Comparison of ENCODE assay signal across 8 mouse cellular contexts in the genomic region with DNA sequence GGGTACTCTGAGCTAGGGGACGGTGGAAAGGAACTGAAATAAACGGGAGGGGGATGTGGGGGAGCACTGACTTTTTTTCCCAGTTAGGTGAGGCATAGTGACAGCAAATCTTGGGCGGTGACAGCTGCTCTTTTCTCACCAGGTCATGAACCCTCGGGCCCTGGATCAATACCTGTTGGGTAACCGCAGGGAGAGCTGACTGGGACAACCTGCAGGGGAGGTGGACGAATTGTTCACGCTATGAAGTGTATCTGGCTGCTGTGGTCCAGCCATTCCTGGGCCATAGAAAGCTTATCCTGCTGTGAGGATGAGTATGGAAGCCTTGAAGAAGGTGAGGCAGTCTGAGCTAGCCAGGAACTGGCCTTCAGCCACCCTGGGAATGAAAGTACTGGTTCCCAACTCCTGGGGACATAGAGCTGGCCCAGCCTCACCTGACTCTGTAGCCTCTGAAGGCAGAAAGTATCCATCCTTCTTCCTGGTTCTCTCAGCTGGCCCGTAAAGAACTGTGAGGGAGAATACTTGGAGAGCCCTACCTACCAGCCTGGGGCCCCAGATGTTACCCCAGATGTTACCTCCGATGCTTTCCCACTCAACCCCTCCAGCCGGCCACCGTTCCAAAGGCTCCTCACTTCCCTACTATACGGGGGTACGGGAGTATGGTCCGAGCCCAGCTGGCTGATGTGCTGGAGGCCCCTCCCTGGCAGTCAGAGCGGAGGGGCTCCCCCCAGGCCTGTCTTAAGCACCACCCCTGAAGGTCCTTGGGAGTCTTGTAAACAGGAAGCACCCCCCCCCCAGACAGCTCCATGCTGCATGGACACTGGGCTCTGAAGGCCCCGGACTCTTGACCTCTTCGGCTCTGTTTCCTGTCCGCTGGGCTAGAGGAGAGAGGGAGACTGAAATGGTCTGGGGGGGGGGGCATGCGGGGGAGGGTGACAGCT. TPM values are rescaled to one million over a fixed set of nuclear protein-coding genes. Genes with fewer than 3 reads are reported as not detected.
DNase-seq lines count a peak whose midpoint lies in the region; ATAC-seq and TF ChIP-seq lines count a peak whose summit lies in the region.

No protein-coding gene starts in this region.

- H3K27me3 ChIP-seq in heart, embryonic 13.5 days (replicated peaks), result peaks cover 8% of the 10 kb centered on the region; the same call in 1 of the 2 replicates
- 0 out of 2 replicates have a peak, but pooled peaks cover 6% of the 10 kb centered on the region for H3K27me3 ChIP-seq in kidney, embryonic 16.5 days (ENCODE audit: insufficient read depth, low read length)
- H3K27me3 ChIP-seq in lung, postnatal 0 days (replicated peaks; ENCODE audit: insufficient read depth, low read length), result no peaks in the 10 kb centered on the region

- H3K36me3 ChIP-seq in heart, embryonic 13.5 days, result no peaks in the 10 kb centered on the region
- H3K36me3 ChIP-seq in kidney, embryonic 16.5 days (ENCODE audit: insufficient read depth, low read length), result no peaks in the 10 kb centered on the region
- no peaks in the 10 kb centered on the region for H3K36me3 ChIP-seq in lung, postnatal 0 days (ENCODE audit: insufficient read depth, low read length)

- peaks cover 67% of the 10 kb centered on the region for H3K4me1 ChIP-seq in heart, embryonic 13.5 days
- H3K4me1 ChIP-seq in kidney, embryonic 16.5 days (ENCODE audit: insufficient read depth, low read length), result peaks cover 61% of the 10 kb centered on the region
- H3K4me1 ChIP-seq in lung, postnatal 0 days (ENCODE audit: insufficient read depth, low read depth, low read length), result peaks cover 26% of the 10 kb centered on the region

- ATAC-seq in heart, embryonic 13.5 days (ENCODE audit: extremely low read depth, insufficient number of reproducible peaks, low FRiP score, low TSS enrichment), result peak; percentile 29; the same call in 1 of the 2 replicates
- ATAC-seq in kidney, embryonic 16.5 days (ENCODE audit: low FRiP score, low TSS enrichment), result peak; percentile 72
- ATAC-seq in lung, postnatal 0 days, result peak; percentile 70

- 0 out of 2 replicates have a peak overlapping the region, but pooled peaks have one; percentile 2 for H3K4me3 ChIP-seq in heart, embryonic 13.5 days
- peak overlapping the region; percentile 12; the same call in 1 of the 2 replicates for H3K4me3 ChIP-seq in kidney, embryonic 16.5 days (ENCODE audit: low read length)
- H3K4me3 ChIP-seq in lung, postnatal 0 days (ENCODE audit: low read depth, low read length), result peak overlapping the region; percentile 10; the same call in 1 of the 2 replicates

- peak overlapping the region; percentile 70 for H3K9ac ChIP-seq in heart, embryonic 13.5 days
- H3K9ac ChIP-seq in kidney, embryonic 16.5 days (replicated peaks; ENCODE audit: low read length), result peak overlapping the region; percentile 67
- H3K9ac ChIP-seq in lung, postnatal 0 days (replicated peaks; ENCODE audit: low read depth), result no peak overlapping the region

- DNase-seq in cerebellum, adult 9-11 months, result peak; percentile 8
- no peak for DNase-seq in cerebellum, postnatal 25 days
- peak; percentile 91 for DNase-seq in lung, postnatal 0 days (ENCODE audit: low spot score)
- DNase-seq in MN1 (ENCODE audit: low spot score), result no peak
- DNase-seq in testis, postnatal 14 days (ENCODE audit: low spot score), result no peak
- no peak for DNase-seq in spleen, adult 18-20 months

- peak; percentile 73 for TF ChIP-seq EP300 in lung, postnatal 0 days (IDR thresholded peaks at IDR 0.05)

- WGBS in heart, embryonic 13.5 days, result 40% methylated on average over 19 of the region's 19 CpGs
- 34% methylated on average over 18 of the region's 19 CpGs for WGBS in kidney, embryonic 16.5 days
- 31% methylated on average over 18 of the region's 19 CpGs for WGBS in lung, postnatal 0 days

- no peaks in the 10 kb centered on the region for H3K9me3 ChIP-seq in heart, embryonic 13.5 days
- H3K9me3 ChIP-seq in kidney, embryonic 16.5 days (ENCODE audit: low read length), result no peaks in the 10 kb centered on the region
- no peaks in the 10 kb centered on the region for H3K9me3 ChIP-seq in lung, postnatal 0 days (ENCODE audit: low read length)

- no peak for TF ChIP-seq CTCF in lung, postnatal 0 days (IDR thresholded peaks at IDR 0.05)

- H3K27ac ChIP-seq in heart, embryonic 13.5 days (replicated peaks), result peak overlapping the region; percentile 95
- peak overlapping the region; percentile 93 for H3K27ac ChIP-seq in kidney, embryonic 16.5 days (ENCODE audit: low read length)
- peak overlapping the region; percentile 96 for H3K27ac ChIP-seq in lung, postnatal 0 days (ENCODE audit: low read length)

- peak overlapping the region; percentile 33 for H3K4me2 ChIP-seq in heart, embryonic 13.5 days
- H3K4me2 ChIP-seq in kidney, embryonic 16.5 days (replicated peaks; ENCODE audit: low read depth, low read length), result peak overlapping the region; percentile 40
- H3K4me2 ChIP-seq in lung, postnatal 0 days (replicated peaks; ENCODE audit: low read depth, low read length), result peak overlapping the region; percentile 44

RNA-seq across cellular contexts. Expression of a gene that starts 10.4 kb away (rescaled TPM):
- 34.2 and 36.1 TPM in 2 replicates for polyA plus RNA-seq in heart, embryonic 13.5 days (2015; fragmentation: Nextera tagmentation; extraction: Ambion mirVana)
- 58.5 and 59.7 TPM in 2 replicates for polyA plus RNA-seq in kidney, embryonic 16.5 days (2015; fragmentation: Nextera tagmentation; extraction: Ambion mirVana)
- polyA plus RNA-seq in lung, postnatal 0 days (2015; fragmentation: Nextera tagmentation; extraction: Ambion mirVana), result 107 and 109 TPM in 2 replicates

RNA-seq across cellular contexts. Expression of a gene that starts 23.3 kb away (rescaled TPM):
- polyA plus RNA-seq in heart, embryonic 13.5 days (2015; fragmentation: Nextera tagmentation; extraction: Ambion mirVana), result 0.82 TPM in 1 of 2 replicates, not detected in the other
- 0.54 and 0.77 TPM in 2 replicates for polyA plus RNA-seq in kidney, embryonic 16.5 days (2015; fragmentation: Nextera tagmentation; extraction: Ambion mirVana)
- 1.6 and 2.4 TPM in 2 replicates for polyA plus RNA-seq in lung, postnatal 0 days (2015; fragmentation: Nextera tagmentation; extraction: Ambion mirVana)

RNA-seq across cellular contexts. Expression of a gene that starts 29.1 kb away (rescaled TPM):
- polyA plus RNA-seq in heart, embryonic 13.5 days (2015; fragmentation: Nextera tagmentation; extraction: Ambion mirVana), result 5.1 and 5.3 TPM in 2 replicates
- polyA plus RNA-seq in kidney, embryonic 16.5 days (2015; fragmentation: Nextera tagmentation; extraction: Ambion mirVana), result 9.9 and 10.6 TPM in 2 replicates
- polyA plus RNA-seq in lung, postnatal 0 days (2015; fragmentation: Nextera tagmentation; extraction: Ambion mirVana), result 7.5 and 8.3 TPM in 2 replicates

RNA-seq across cellular contexts. Expression of a gene that starts 45.0 kb away (rescaled TPM):
- polyA plus RNA-seq in heart, embryonic 13.5 days (2015; fragmentation: Nextera tagmentation; extraction: Ambion mirVana), result 44.3 and 46.2 TPM in 2 replicates
- polyA plus RNA-seq in kidney, embryonic 16.5 days (2015; fragmentation: Nextera tagmentation; extraction: Ambion mirVana), result 54.7 and 61.9 TPM in 2 replicates
- polyA plus RNA-seq in lung, postnatal 0 days (2015; fragmentation: Nextera tagmentation; extraction: Ambion mirVana), result 49.7 and 51.5 TPM in 2 replicates

RNA-seq across cellular contexts. Expression of a gene that starts 58.7 kb away (rescaled TPM):
- 13.7 and 15.8 TPM in 2 replicates for polyA plus RNA-seq in heart, embryonic 13.5 days (2015; fragmentation: Nextera tagmentation; extraction: Ambion mirVana)
- polyA plus RNA-seq in kidney, embryonic 16.5 days (2015; fragmentation: Nextera tagmentation; extraction: Ambion mirVana), result 28.7 and 31.7 TPM in 2 replicates
- 47.8 and 52.9 TPM in 2 replicates for polyA plus RNA-seq in lung, postnatal 0 days (2015; fragmentation: Nextera tagmentation; extraction: Ambion mirVana)

Comparison
In these comparisons a context has a peak if more than half of its experiments do, and no peak if none do; other contexts are left out.
1. DNase-seq: peak in cerebellum, adult 9-11 months (single experiment) and lung, postnatal 0 days (single experiment); none in cerebellum, postnatal 25 days (0 of 2), MN1 (single experiment), testis, postnatal 14 days (single experiment) and spleen, adult 18-20 months (0 of 2).
2. Peak in every context shown above with its lines, with median percentiles within 50 percentile points of each other: ATAC-seq, H3K27ac ChIP-seq, H3K4me2 ChIP-seq and H3K4me3 ChIP-seq.